Mouse (Mus musculus) intestine, postnatal 0 days (tissue): ENCODE results near the gene Hdac4. TPM values are rescaled to one million over a fixed set of nuclear protein-coding genes. Genes with fewer than 3 reads are reported as not detected.

Experiments used
- ATAC-seq: fragments of 200-750 bp; cut with Nextera tagmentation; 2 replicates; pipeline ENCODE4 v1.8.0; 2017; ENCODE audit warnings: mild to moderate bottlenecking, moderate TSS enrichment, moderate library complexity
- H3K27ac ChIP-seq: fragments of 300-500 bp; sonication (generic); 2 replicates; pipeline ENCODE4 v1.5.1; 2014; ENCODE audit warnings: mild to moderate bottlenecking, low read depth, low read length, moderate library complexity
- H3K27me3 ChIP-seq: fragments of 300-500 bp; sonication (generic); replicated peaks from 2 replicates; pipeline ENCODE4 v1.6.1; 2014; ENCODE audit warnings: low read length, mixed read lengths; ENCODE audit not compliant: control insufficient read depth, insufficient read depth
- H3K36me3 ChIP-seq: fragments of 300-500 bp; sonication (generic); 2 replicates; pipeline ENCODE4 v1.6.1; 2014; ENCODE audit warnings: mild to moderate bottlenecking, moderate library complexity; ENCODE audit not compliant: control insufficient read depth, insufficient read depth
- H3K4me1 ChIP-seq: fragments of 300-500 bp; sonication (generic); replicated peaks from 2 replicates; pipeline ENCODE4 v1.6.1; 2014; ENCODE audit warnings: antibody characterized with exemption, low read length, mixed read lengths; ENCODE audit not compliant: control insufficient read depth, insufficient read depth
- H3K4me2 ChIP-seq: fragments of 300-500 bp; sonication (generic); replicated peaks from 2 replicates; pipeline ENCODE4 v1.6.1; 2014; ENCODE audit warnings: low read depth, mild to moderate bottlenecking, moderate library complexity
- H3K4me3 ChIP-seq: fragments of 300-500 bp; sonication (generic); 2 replicates; pipeline ENCODE4 v1.5.1; 2014; ENCODE audit warnings: low read depth, low read length
- H3K9ac ChIP-seq: fragments of 300-500 bp; sonication (generic); 2 replicates; pipeline ENCODE4 v1.6.1; 2014; ENCODE audit warnings: mild to moderate bottlenecking, low read depth, low read length
- H3K9me3 ChIP-seq: fragments of 300-500 bp; sonication (generic); 2 replicates; pipeline ENCODE4 v1.6.1; 2016; ENCODE audit warnings: mixed run types; ENCODE audit not compliant: control insufficient read depth
- CTCF ChIP-seq: sonication (generic); IDR thresholded peaks from 2 replicates; pipeline ENCODE4 v1.5.1; 2016; ENCODE audit warnings: low read depth, mild to moderate bottlenecking, control low read depth, antibody characterized with exemption, moderate library complexity
- WGBS: fragments of 180-500 bp; shearing (Covaris S2); extraction: QIAGEN DNeasy Blood & Tissue Kit; methylation state at CpG from one replicate; pipeline ENCODE4 v1.1.7; 2014; 5-methylcytosine and 5-hydroxymethylcytosine counted together
- polyA plus RNA-seq: library from polyadenylated mRNA; unstranded; fragments of >200 nt; fragmentation: Nextera tagmentation; extraction: Ambion mirVana; gene quantifications from 2 replicates; pipeline ENCODE4 v1.2.1, GENCODE M21; 2015

Gene Hdac4
- polyA plus RNA-seq, 1 experiment from 2014 or later = 6.7 TPM

- no peak for TF ChIP-seq CTCF
- ATAC-seq = no peak
- H3K4me3 ChIP-seq = no peak overlapping the region
- no peak overlapping the region for H3K27ac ChIP-seq
- H3K36me3 ChIP-seq = no peaks in the 10 kb centered on the region
- H3K27me3 ChIP-seq = no peaks in the 10 kb centered on the region
- H3K4me2 ChIP-seq = no peak overlapping the region
- no peaks in the 10 kb centered on the region for H3K4me1 ChIP-seq
- no peak overlapping the region for H3K9ac ChIP-seq
- 22% methylated on average over 3 of the region's 3 CpGs for WGBS
- H3K9me3 ChIP-seq = no peaks in the 10 kb centered on the region
Observed at GRCm38 (mm10) chr1:92042126-92042525, 153.4 kb downstream of the Hdac4 start.

- no peaks in the 10 kb centered on the region for H3K36me3 ChIP-seq
- no peak for TF ChIP-seq CTCF
- H3K9me3 ChIP-seq = no peaks in the 10 kb centered on the region
- no peaks in the 10 kb centered on the region for H3K27me3 ChIP-seq
- 71% methylated on average over 3 of the region's 3 CpGs for WGBS
- no peak overlapping the region for H3K9ac ChIP-seq
- ATAC-seq = no peak
- H3K4me2 ChIP-seq = no peak overlapping the region
- H3K27ac ChIP-seq = no peak overlapping the region
- no peaks in the 10 kb centered on the region for H3K4me1 ChIP-seq
- H3K4me3 ChIP-seq = no peak overlapping the region
Observed at GRCm38 (mm10) chr1:92041290-92041689, 154.2 kb downstream of the Hdac4 start.

GRCm38 (mm10) chr1:92038714-92039113, 156.8 kb downstream of the Hdac4 start:
- 22% methylated on average over 1 of the region's 1 CpGs for WGBS
- peak; percentile 49; the same call in 1 of the 2 replicates for ATAC-seq
- no peaks in the 10 kb centered on the region for H3K27me3 ChIP-seq
- no peak overlapping the region for H3K4me2 ChIP-seq
- H3K9me3 ChIP-seq = no peaks in the 10 kb centered on the region
- TF ChIP-seq CTCF = no peak
- no peak overlapping the region for H3K9ac ChIP-seq
- H3K36me3 ChIP-seq = no peaks in the 10 kb centered on the region
- no peaks in the 10 kb centered on the region for H3K4me1 ChIP-seq
- no peak overlapping the region for H3K4me3 ChIP-seq
- H3K27ac ChIP-seq = no peak overlapping the region

GRCm38 (mm10) chr1:92037039-92037438, 158.5 kb downstream of the Hdac4 start:
- TF ChIP-seq CTCF = no peak
- no peaks in the 10 kb centered on the region for H3K4me1 ChIP-seq
- H3K4me2 ChIP-seq = no peak overlapping the region
- H3K27ac ChIP-seq = no peak overlapping the region
- no peak overlapping the region for H3K9ac ChIP-seq
- no peaks in the 10 kb centered on the region for H3K36me3 ChIP-seq
- no peaks in the 10 kb centered on the region for H3K27me3 ChIP-seq
- WGBS = 86% methylated on average over 7 of the region's 7 CpGs
- no peak for ATAC-seq
- no peak overlapping the region for H3K4me3 ChIP-seq
- no peaks in the 10 kb centered on the region for H3K9me3 ChIP-seq

GRCm38 (mm10) chr1:92035770-92036169, 159.7 kb downstream of the Hdac4 start:
- 70% methylated on average over 6 of the region's 6 CpGs for WGBS
- Histone ChIP-seq H3K9ac (no peak overlapping the region), H3K27me3 (no peaks in the 10 kb centered on the region), H3K4me1 (no peaks in the 10 kb centered on the region), H3K36me3 (no peaks in the 10 kb centered on the region), H3K9me3 (no peaks in the 10 kb centered on the region), H3K4me2 (no peak overlapping the region), H3K4me3 (no peak overlapping the region), H3K27ac (no peak overlapping the region)
- no peak for TF ChIP-seq CTCF
- ATAC-seq = no peak

GRCm38 (mm10) chr1:92034247-92034646, 161.3 kb downstream of the Hdac4 start:
- no peak overlapping the region for H3K9ac ChIP-seq
- TF ChIP-seq CTCF = no peak
- no peaks in the 10 kb centered on the region for H3K27me3 ChIP-seq
- no peak overlapping the region for H3K4me3 ChIP-seq
- H3K27ac ChIP-seq = no peak overlapping the region; the same call in 1 of the 2 replicates
- H3K4me2 ChIP-seq = no peak overlapping the region
- no peak for ATAC-seq
- H3K36me3 ChIP-seq = no peaks in the 10 kb centered on the region
- H3K4me1 ChIP-seq = no peaks in the 10 kb centered on the region
- H3K9me3 ChIP-seq = no peaks in the 10 kb centered on the region
- 77% methylated on average over 3 of the region's 3 CpGs for WGBS

GRCm38 (mm10) chr1:92033463-92033862, 162.0 kb downstream of the Hdac4 start:
- H3K4me3 ChIP-seq = no peak overlapping the region
- 0 out of 2 replicates have a peak, but pooled peaks cover 6% of the 10 kb centered on the region for H3K36me3 ChIP-seq
- no peak overlapping the region for H3K9ac ChIP-seq
- 84% methylated on average over 7 of the region's 7 CpGs for WGBS
- no peaks in the 10 kb centered on the region for H3K4me1 ChIP-seq
- H3K27me3 ChIP-seq = no peaks in the 10 kb centered on the region
- H3K9me3 ChIP-seq = no peaks in the 10 kb centered on the region
- H3K4me2 ChIP-seq = no peak overlapping the region
- TF ChIP-seq CTCF = no peak
- no peak for ATAC-seq
- no peak overlapping the region for H3K27ac ChIP-seq
